Mouse (Mus musculus): ENCODE measurements around the gene Il5. TPM values are rescaled to one million over a fixed set of nuclear protein-coding genes. Genes with fewer than 3 reads are reported as not detected.

Il5 gene
- total RNA-seq (2021), result not detected
- long read RNA-seq, experiment 1, result 0 reads
- long read RNA-seq, experiment 2, result 0 reads

GRCm38 (mm10) chr11:53720715-53721114 is at the start of gene Il5:
Il5 (plus strand) TSS chr11:53720794.
- no peak for DNase-seq (ENCODE audit: low spot score)

DNA sequence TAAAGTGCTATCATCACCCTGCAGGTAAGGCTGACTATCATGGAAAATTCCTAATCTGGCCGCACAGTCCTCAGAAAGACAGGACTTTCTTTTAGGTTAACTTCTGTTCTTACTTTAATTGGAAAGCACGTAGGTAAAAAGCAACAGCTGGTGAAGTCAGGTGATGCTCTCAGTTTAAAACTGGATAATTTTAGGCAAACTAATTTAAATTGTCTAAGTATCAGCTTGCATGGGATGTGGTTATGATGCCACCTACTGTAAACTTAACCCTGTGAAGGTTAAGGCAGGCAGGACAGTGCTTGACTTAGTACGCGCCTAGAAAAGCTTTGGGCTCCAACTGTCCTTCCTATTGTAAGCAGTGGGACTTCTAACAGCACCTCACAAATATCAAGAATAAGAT is 49.2 kb upstream of the Il5 start:
- no peak for DNase-seq (ENCODE audit: low spot score)

DNA sequence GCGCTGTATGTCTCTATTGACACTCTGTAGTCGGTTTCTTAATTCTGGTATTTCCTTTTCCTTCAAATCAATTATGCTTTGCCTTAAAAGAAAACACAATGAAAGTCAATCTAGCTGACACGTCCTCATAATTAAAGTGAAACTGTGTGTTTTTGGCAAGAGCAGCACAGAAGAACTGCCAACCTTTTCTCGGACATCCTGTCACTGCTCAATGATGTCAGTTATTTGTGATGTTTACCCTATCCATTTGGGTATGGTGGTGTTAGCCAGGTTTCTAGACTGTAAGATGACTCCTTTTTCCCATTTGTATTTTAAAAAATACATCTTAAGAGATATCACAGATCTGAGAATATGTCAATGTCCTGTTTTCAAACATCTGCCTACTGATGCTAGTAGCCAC is 40.5 kb upstream of the Il5 start:
- no peak for DNase-seq (ENCODE audit: low spot score)

GRCm38 (mm10) chr11:53681686-53682085 is 38.9 kb upstream of the Il5 start:
- no peak for DNase-seq (ENCODE audit: low spot score)

- DNase-seq (ENCODE audit: low spot score), result no peak
Observed at GRCm38 (mm10) chr11:53682170-53682569, 38.4 kb upstream of the Il5 start.

DNA sequence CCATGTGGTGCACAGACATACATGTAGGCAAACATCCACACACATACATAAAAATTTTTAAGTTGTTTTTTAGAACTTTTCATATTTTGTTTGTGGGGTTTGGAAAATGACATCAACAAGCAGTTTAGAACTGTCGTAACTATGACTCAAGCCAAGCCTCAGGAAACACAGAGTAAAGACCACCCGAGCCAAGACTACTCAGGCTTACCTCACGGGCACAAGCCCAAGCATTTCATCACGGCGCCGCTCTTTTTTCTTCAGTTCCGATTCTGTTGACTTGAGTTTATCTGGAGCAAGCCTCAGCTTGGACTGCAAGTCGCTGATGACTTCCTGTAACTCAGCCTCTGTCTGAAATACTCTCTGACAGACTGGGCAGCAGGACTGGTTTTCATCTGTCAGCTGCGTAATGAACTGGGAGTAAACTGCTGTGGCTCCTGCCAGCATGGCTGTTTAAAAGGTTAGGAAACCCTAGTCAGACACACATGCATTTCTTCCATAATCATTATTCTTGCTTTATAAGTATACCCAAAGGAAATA is 37.5 kb upstream of the Il5 start:
- DNase-seq (ENCODE audit: low spot score), result no peak

- DNase-seq (ENCODE audit: low spot score), result no peak
Observed at GRCm38 (mm10) chr11:53691979-53692378, 28.6 kb upstream of the Il5 start.

- no peak for DNase-seq (ENCODE audit: low spot score)
Observed at GRCm38 (mm10) chr11:53698521-53698920, 22.1 kb upstream of the Il5 start.

- DNase-seq (ENCODE audit: low spot score), result no peak
Observed at GRCm38 (mm10) chr11:53699351-53699750, 21.2 kb upstream of the Il5 start.

DNA sequence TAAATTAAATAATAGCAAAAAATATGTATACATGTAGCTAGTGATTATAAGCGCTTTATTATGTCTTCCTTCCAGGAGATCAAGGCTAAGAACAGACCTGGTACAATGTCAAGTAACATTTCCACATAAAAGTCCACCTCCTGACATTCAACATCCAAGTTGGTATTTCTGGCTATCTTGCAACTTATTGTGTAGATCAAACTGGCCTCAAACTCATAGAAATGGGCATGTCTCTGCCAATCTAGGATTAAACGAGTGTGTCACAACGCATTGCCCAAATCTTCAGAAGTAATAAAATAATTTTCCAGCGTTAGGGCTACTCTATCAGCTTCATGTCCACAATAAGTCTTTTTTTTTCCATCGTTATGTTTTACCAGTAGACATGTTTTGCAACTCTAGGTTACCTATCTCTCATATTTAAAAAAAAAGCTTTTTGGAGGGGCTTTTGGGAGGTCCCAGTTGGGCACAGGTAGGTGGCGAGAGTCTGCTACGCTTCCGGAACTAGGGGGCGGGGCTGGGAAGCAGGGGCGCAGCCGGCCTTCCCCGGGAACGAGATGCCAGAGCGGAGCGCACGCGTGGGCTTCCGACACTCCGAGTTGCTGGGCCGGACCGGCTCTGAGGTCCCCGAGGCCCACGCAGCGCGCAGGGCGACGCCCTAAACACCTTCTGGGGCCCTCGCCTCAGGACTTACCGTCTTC is 14.2 kb upstream of the Il5 start:
- DNase-seq (ENCODE audit: low spot score), result peak; percentile 3

GRCm38 (mm10) chr11:53706934-53707717 is 13.5 kb upstream of the Il5 start, which contains the start of gene Rad50:
Rad50 (minus strand) TSS chr11:53707319.
- peak; percentile 90 for DNase-seq (ENCODE audit: low spot score)

DNA sequence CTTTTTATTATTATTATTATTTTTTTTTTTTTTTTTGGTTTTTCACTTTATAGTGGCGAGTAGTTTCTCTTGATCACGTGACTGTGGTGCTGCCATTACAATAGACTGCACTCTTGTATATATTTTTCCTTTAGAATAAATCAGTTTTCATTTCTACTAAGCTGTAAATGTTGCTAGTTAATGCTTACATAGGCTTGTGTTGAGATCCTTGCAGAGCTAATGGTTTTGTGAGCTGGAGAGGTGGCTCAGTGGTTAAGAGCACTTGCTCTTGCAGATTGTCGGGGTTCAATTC is 12.9 kb upstream of the Il5 start:
- no peak for DNase-seq (ENCODE audit: low spot score)

GRCm38 (mm10) chr11:53719701-53720100 is 893 bp upstream of the Il5 start:
- DNase-seq (ENCODE audit: low spot score), result no peak

DNA sequence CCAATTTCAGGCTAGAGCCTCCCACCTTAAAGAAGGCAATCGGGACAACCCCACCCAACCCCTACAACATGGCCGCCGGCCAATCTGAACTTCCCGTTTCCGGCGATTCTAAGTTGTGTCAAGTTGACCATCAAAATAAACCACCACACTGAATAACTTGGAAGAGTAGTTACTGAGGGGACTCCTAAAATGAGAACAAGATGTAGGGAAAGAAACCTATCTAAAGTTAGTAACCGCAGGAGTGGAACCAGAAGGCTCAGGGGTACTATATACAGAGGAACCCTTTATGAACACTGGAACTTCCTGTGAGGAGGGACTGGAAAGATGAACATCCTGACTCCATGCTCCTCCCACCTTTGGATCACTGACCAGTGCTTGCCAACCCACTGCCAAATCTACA is 10.9 kb downstream of the Il5 start:
- no peak for DNase-seq (ENCODE audit: low spot score)

DNA sequence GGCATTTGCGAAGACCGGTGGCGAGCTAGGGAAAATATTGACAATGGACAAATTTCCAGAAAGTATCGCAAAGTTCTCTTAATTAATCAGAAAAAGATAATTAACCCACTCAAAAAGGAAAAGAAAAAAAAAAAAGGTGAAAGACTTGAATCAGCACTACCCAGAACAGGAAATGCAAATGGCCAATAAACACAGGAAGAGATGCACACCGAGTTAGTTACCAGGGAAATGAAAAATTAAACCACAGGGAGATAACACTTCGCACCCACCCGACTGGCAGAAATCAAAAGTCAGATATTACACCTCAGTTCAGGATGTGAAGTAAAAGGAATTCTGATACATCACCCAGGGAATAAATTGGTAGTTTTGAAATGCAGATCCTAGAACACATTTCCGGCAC is 11.7 kb downstream of the Il5 start:
- DNase-seq (ENCODE audit: low spot score), result no peak

- no peak for DNase-seq (ENCODE audit: low spot score)
Observed at GRCm38 (mm10) chr11:53733824-53734223, 13.2 kb downstream of the Il5 start.

GRCm38 (mm10) chr11:53734431-53734830 is 13.8 kb downstream of the Il5 start:
- no peak for DNase-seq (ENCODE audit: low spot score)

- no peak for DNase-seq (ENCODE audit: low spot score)
Observed at GRCm38 (mm10) chr11:53734970-53735681, 14.5 kb downstream of the Il5 start.

DNA sequence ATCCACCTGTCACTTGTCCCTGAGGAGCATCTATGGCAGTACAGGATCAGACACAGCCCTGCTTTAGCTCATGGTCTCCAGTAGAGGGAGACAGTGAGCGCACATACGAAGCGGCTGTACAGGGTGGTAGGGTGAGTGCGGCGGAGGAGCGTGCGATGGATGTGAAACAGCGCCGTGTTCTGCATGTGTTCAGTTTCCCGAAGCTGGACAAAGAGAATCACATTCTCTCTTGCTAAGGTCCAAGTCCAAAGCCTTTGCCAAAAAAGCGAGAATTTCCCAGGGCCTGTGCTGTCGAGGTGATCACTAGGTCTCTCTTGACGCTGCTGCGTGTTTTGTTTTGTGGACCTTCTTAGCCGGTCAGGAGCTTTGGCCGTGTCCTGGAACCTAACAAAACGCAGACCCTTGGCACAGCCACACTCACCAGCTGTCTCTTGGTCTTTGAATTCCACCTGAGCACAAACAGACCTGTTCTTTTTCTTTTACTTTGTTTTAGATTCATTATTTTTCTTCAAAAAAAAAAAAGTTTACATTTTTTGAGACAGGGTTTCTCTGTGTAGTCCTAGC is 15.2 kb downstream of the Il5 start:
- DNase-seq (ENCODE audit: low spot score), result peak; percentile 67

DNA sequence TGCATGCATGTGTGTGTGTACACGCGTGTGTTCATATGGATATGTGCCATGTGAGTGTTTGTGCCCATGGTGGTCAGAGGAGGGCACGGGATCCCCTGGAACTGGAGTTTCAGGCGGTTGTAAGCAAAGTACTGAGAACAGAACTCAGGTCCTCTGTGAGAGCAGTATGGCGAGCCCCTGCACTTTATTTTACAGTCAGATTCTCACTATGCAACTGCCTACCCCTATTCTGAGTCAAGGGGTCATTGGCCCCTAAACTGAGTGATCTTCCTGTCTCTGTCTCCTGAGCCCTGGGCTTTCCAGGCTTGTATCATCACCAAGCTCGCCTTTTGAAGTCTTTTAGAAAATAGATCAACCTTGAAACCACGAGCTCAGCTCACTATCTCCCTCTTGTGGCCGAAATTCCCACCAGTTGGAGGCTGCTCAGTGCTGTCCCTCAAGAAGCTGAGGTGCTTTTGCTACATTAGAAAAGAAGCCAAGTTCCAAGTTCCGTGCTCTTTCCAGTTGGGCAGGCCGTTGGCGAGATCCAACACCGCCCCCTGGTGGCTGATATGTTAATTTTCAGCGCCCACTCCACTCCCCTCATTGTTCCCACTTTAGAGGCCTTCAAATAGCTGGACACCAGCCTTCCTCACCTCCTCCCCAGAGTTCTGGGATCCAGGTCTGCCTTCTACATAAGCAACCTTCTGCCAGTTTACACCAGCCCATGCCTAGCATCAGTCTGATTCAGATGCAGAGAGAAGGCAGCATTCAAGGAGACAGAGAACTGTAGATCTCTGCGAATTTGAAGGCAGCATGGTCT is 16.4 kb downstream of the Il5 start:
- DNase-seq (ENCODE audit: low spot score), result peak; percentile 75

GRCm38 (mm10) chr11:53737573-53737946 is 17.0 kb downstream of the Il5 start:
- DNase-seq (ENCODE audit: low spot score), result peak; percentile 63
